Comparison of ENCODE assay signal across 22 mouse cellular contexts in genomic region chr5:14048660-14049059, GRCm38 (mm10). TPM values are rescaled to one million over a fixed set of nuclear protein-coding genes. Genes with fewer than 3 reads are reported as not detected.
DNase-seq lines count a peak whose midpoint lies in the region; ATAC-seq lines count a peak whose summit lies in the region.
"Had no signal": no experiment of that assay in that cellular context is flagged by ENCODE, and none has a peak within 500 bp of the region (broad histone marks: within the 10 kb centered on the region; RNA-seq: fewer than 3 reads in every experiment).

No protein-coding gene starts in this region.

- ATAC-seq in hindbrain, embryonic 15.5 days (ENCODE audit: low FRiP score, low read depth): no peak
- ATAC-seq in hindbrain, embryonic 13.5 days (ENCODE audit: low FRiP score): no peak
- no peak for ATAC-seq in limb, embryonic 12.5 days (ENCODE audit: insufficient number of reproducible peaks, insufficient read depth, low FRiP score, low TSS enrichment, low read depth)
- no peak for ATAC-seq in intestine, embryonic 15.5 days
- no peak for ATAC-seq in midbrain, embryonic 15.5 days (replicated peaks)
- ATAC-seq: forebrain, embryonic 16.5 days; midbrain, embryonic 13.5 days had no signal

- no peaks in the 10 kb centered on the region; the same call in 1 of the 2 replicates for H3K4me1 ChIP-seq in hindbrain, embryonic 15.5 days (replicated peaks)
- no peaks in the 10 kb centered on the region; the same call in 1 of the 2 replicates for H3K4me1 ChIP-seq in hindbrain, embryonic 13.5 days (replicated peaks)
- no peaks in the 10 kb centered on the region; the same call in 1 of the 2 replicates for H3K4me1 ChIP-seq in limb, embryonic 12.5 days (replicated peaks)
- no peaks in the 10 kb centered on the region for H3K4me1 ChIP-seq in limb, embryonic 10.5 days
- no peaks in the 10 kb centered on the region for H3K4me1 ChIP-seq in intestine, embryonic 15.5 days (replicated peaks)
- no peaks in the 10 kb centered on the region for H3K4me1 ChIP-seq in midbrain, embryonic 15.5 days
- H3K4me1 ChIP-seq: heart, embryonic 13.5 days; liver, embryonic 15.5 days had no signal

- DNase-seq in limb, embryonic 10.5 days (ENCODE audit: low spot score): no peak
- DNase-seq in adipocyte (ENCODE audit: low spot score): peak; percentile 24
- DNase-seq in heart, postnatal 14 days: no peak
- DNase-seq: adrenal gland, postnatal 25 days; cerebellum, adult 2 months; gastrocnemius, adult 2 months; heart, adult 11 months; kidney, adult 11 months; right cerebral cortex, adult 18-20 months; thymus, adult 2 months had no signal

- no peak overlapping the region for H3K27ac ChIP-seq in hindbrain, embryonic 15.5 days (replicated peaks)
- no peak overlapping the region for H3K27ac ChIP-seq in hindbrain, embryonic 13.5 days
- no peak overlapping the region for H3K27ac ChIP-seq in limb, embryonic 12.5 days
- H3K27ac ChIP-seq in limb, embryonic 10.5 days: no peak overlapping the region
- no peak overlapping the region for H3K27ac ChIP-seq in intestine, embryonic 15.5 days
- H3K27ac ChIP-seq in midbrain, embryonic 15.5 days: no peak overlapping the region
- H3K27ac ChIP-seq: gastrocnemius, adult 2 months; heart, embryonic 13.5 days; left cerebral cortex, adult 2 months; liver, embryonic 15.5 days; macrophage; midbrain, embryonic 13.5 days had no signal

- WGBS in hindbrain, embryonic 15.5 days: 52% methylated on average over 7 of the region's 7 CpGs
- WGBS in hindbrain, embryonic 13.5 days: 54% methylated on average over 7 of the region's 7 CpGs
- WGBS in limb, embryonic 12.5 days: 37% methylated on average over 7 of the region's 7 CpGs
- 43% methylated on average over 7 of the region's 7 CpGs for WGBS in limb, embryonic 10.5 days
- 30% methylated on average over 7 of the region's 7 CpGs for WGBS in intestine, embryonic 15.5 days
- 51% methylated on average over 7 of the region's 7 CpGs for WGBS in midbrain, embryonic 15.5 days

- H3K9ac ChIP-seq in hindbrain, embryonic 15.5 days: no peak overlapping the region
- no peak overlapping the region for H3K9ac ChIP-seq in hindbrain, embryonic 13.5 days
- no peak overlapping the region for H3K9ac ChIP-seq in limb, embryonic 12.5 days (replicated peaks)
- H3K9ac ChIP-seq in intestine, embryonic 15.5 days: no peak overlapping the region
- H3K9ac ChIP-seq in midbrain, embryonic 15.5 days: no peak overlapping the region
- H3K9ac ChIP-seq: heart, embryonic 13.5 days; liver, embryonic 15.5 days; midbrain, embryonic 13.5 days had no signal

- H3K4me2 ChIP-seq in hindbrain, embryonic 15.5 days: 0 out of 2 replicates have a peak overlapping the region, but pooled peaks have one; percentile 4
- no peak overlapping the region for H3K4me2 ChIP-seq in hindbrain, embryonic 13.5 days
- H3K4me2 ChIP-seq in limb, embryonic 12.5 days: peak overlapping the region; percentile 23; the same call in 1 of the 2 replicates
- peak overlapping the region; percentile 17; the same call in 1 of the 2 replicates for H3K4me2 ChIP-seq in intestine, embryonic 15.5 days (replicated peaks)
- H3K4me2 ChIP-seq in midbrain, embryonic 15.5 days: no peak overlapping the region
- H3K4me2 ChIP-seq: heart, embryonic 13.5 days; liver, embryonic 15.5 days; midbrain, embryonic 13.5 days had no signal

- H3K27me3 ChIP-seq in hindbrain, embryonic 15.5 days: no peaks in the 10 kb centered on the region
- no peaks in the 10 kb centered on the region for H3K27me3 ChIP-seq in hindbrain, embryonic 13.5 days
- H3K27me3 ChIP-seq in limb, embryonic 12.5 days: no peaks in the 10 kb centered on the region
- no peaks in the 10 kb centered on the region for H3K27me3 ChIP-seq in limb, embryonic 10.5 days (ENCODE audit: low read depth, poor library complexity, severe bottlenecking)
- H3K27me3 ChIP-seq in intestine, embryonic 15.5 days (replicated peaks): no peaks in the 10 kb centered on the region
- no peaks in the 10 kb centered on the region for H3K27me3 ChIP-seq in midbrain, embryonic 15.5 days (replicated peaks)
- H3K27me3 ChIP-seq: heart, embryonic 13.5 days; liver, embryonic 15.5 days had no signal

- no peaks in the 10 kb centered on the region for H3K9me3 ChIP-seq in hindbrain, embryonic 15.5 days
- no peaks in the 10 kb centered on the region for H3K9me3 ChIP-seq in hindbrain, embryonic 13.5 days
- H3K9me3 ChIP-seq in limb, embryonic 12.5 days: no peaks in the 10 kb centered on the region
- no peaks in the 10 kb centered on the region for H3K9me3 ChIP-seq in limb, embryonic 10.5 days (replicated peaks)
- H3K9me3 ChIP-seq in intestine, embryonic 15.5 days: no peaks in the 10 kb centered on the region
- no peaks in the 10 kb centered on the region for H3K9me3 ChIP-seq in midbrain, embryonic 15.5 days
- H3K9me3 ChIP-seq: heart, embryonic 13.5 days; liver, embryonic 15.5 days; midbrain, embryonic 13.5 days had no signal

- H3K36me3 ChIP-seq in hindbrain, embryonic 15.5 days: no peaks in the 10 kb centered on the region
- no peaks in the 10 kb centered on the region for H3K36me3 ChIP-seq in hindbrain, embryonic 13.5 days
- H3K36me3 ChIP-seq in limb, embryonic 12.5 days: no peaks in the 10 kb centered on the region
- no peaks in the 10 kb centered on the region for H3K36me3 ChIP-seq in limb, embryonic 10.5 days
- no peaks in the 10 kb centered on the region for H3K36me3 ChIP-seq in intestine, embryonic 15.5 days
- H3K36me3 ChIP-seq in midbrain, embryonic 15.5 days (replicated peaks): no peaks in the 10 kb centered on the region
- H3K36me3 ChIP-seq: heart, embryonic 13.5 days; liver, embryonic 15.5 days; midbrain, embryonic 13.5 days had no signal

- intact Hi-C loops in heart, postnatal 14 days (cut with DNase I): no loop called here

- H3K4me3 ChIP-seq in hindbrain, embryonic 15.5 days: no peak overlapping the region
- no peak overlapping the region for H3K4me3 ChIP-seq in hindbrain, embryonic 13.5 days
- no peak overlapping the region for H3K4me3 ChIP-seq in limb, embryonic 12.5 days (replicated peaks)
- no peak overlapping the region for H3K4me3 ChIP-seq in limb, embryonic 10.5 days
- no peak overlapping the region for H3K4me3 ChIP-seq in intestine, embryonic 15.5 days (replicated peaks)
- H3K4me3 ChIP-seq in midbrain, embryonic 15.5 days: no peak overlapping the region
- H3K4me3 ChIP-seq: gastrocnemius, adult 2 months; heart, embryonic 13.5 days; left cerebral cortex, adult 2 months; liver, embryonic 15.5 days; midbrain, embryonic 13.5 days had no signal

RNA-seq across cellular contexts. Expression of gene Sema3e, which starts 23.6 kb away (rescaled TPM):
- 4.0 and 4.2 TPM in 2 replicates for polyA plus RNA-seq in hindbrain, embryonic 15.5 days (2015; fragmentation: Nextera tagmentation; extraction: Ambion mirVana)
- polyA plus RNA-seq in hindbrain, embryonic 13.5 days (2015; fragmentation: Nextera tagmentation; extraction: Ambion mirVana): 4.7 and 5.2 TPM in 2 replicates
- 1.3 and 2.0 TPM in 2 replicates for polyA plus RNA-seq in limb, embryonic 12.5 days (2016; fragmentation: Nextera tagmentation; extraction: Ambion mirVana)
- 0.35 and 0.63 TPM in 2 replicates for polyA plus RNA-seq in limb, embryonic 10.5 days (2016; fragmentation: Nextera tagmentation; extraction: Ambion mirVana)
- polyA plus RNA-seq in intestine, embryonic 15.5 days (2015; fragmentation: Nextera tagmentation; extraction: Ambion mirVana): 1.9 and 2.1 TPM in 2 replicates
- polyA plus RNA-seq in midbrain, embryonic 15.5 days (2015; fragmentation: Nextera tagmentation; extraction: Ambion mirVana): 3.7 and 4.3 TPM in 2 replicates
- under 1 TPM; 0.22 to 0.31 TPM for total RNA-seq in heart, postnatal 14 days (2021)
- total RNA-seq: common myeloid progenitor, adult 5-6 weeks had no signal
- polyA plus RNA-seq: macrophage had no signal

Comparison
In these comparisons a context has a peak if more than half of its experiments do, and no peak if none do; other contexts are left out.
1. H3K4me2 ChIP-seq: peak in hindbrain, embryonic 15.5 days (single experiment), limb, embryonic 12.5 days (single experiment) and intestine, embryonic 15.5 days (single experiment); none in hindbrain, embryonic 13.5 days (single experiment) and midbrain, embryonic 15.5 days (single experiment).